Mouse (Mus musculus) R1 (cell line): ENCODE data around the gene Kcnma1.

Experiments used
- DNase-seq: peaks from one replicate; pipeline ENCODE4 v3.0.0-alpha.2; 2018; ENCODE audit warnings: low read depth, low spot score

Kcnma1 gene

GRCm38 (mm10) chr14:23602054-23602453, 412.2 kb downstream of the Kcnma1 start:
- DNase-seq: no peak

GRCm38 (mm10) chr14:23594629-23595028, 419.7 kb downstream of the Kcnma1 start:
- DNase-seq: no peak

GRCm38 (mm10) chr14:23592826-23593447, 421.4 kb downstream of the Kcnma1 start:
- peak; percentile 17 for DNase-seq

GRCm38 (mm10) chr14:23589744-23590481, 424.4 kb downstream of the Kcnma1 start:
- DNase-seq: no peak

GRCm38 (mm10) chr14:23587451-23587850, 426.8 kb downstream of the Kcnma1 start:
- DNase-seq: no peak

GRCm38 (mm10) chr14:23583235-23583634, 431.1 kb downstream of the Kcnma1 start:
- DNase-seq: peak; percentile 49

- DNase-seq: no peak
These were observed 433.0 kb downstream of the Kcnma1 start for GRCm38 (mm10) chr14:23581282-23581681.

- peak; percentile 7 for DNase-seq
These were observed 438.3 kb downstream of the Kcnma1 start for GRCm38 (mm10) chr14:23575951-23576350.

- DNase-seq: no peak
These were observed 440.2 kb downstream of the Kcnma1 start for GRCm38 (mm10) chr14:23574136-23574535.

GRCm38 (mm10) chr14:23573385-23573784, 440.9 kb downstream of the Kcnma1 start:
- DNase-seq: no peak

- no peak for DNase-seq
These were observed 441.5 kb downstream of the Kcnma1 start for GRCm38 (mm10) chr14:23572778-23573177.

GRCm38 (mm10) chr14:23570251-23570650, 444.0 kb downstream of the Kcnma1 start:
- DNase-seq: no peak

GRCm38 (mm10) chr14:23565931-23566330, 448.4 kb downstream of the Kcnma1 start:
- no peak for DNase-seq

GRCm38 (mm10) chr14:23564474-23564873, 449.8 kb downstream of the Kcnma1 start:
- DNase-seq: no peak

GRCm38 (mm10) chr14:23563180-23563579, 451.1 kb downstream of the Kcnma1 start:
- peak; percentile 76 for DNase-seq

GRCm38 (mm10) chr14:23555647-23556046, 458.6 kb downstream of the Kcnma1 start:
- no peak for DNase-seq

- DNase-seq: no peak
These were observed 461.9 kb downstream of the Kcnma1 start for GRCm38 (mm10) chr14:23552252-23552974.

- no peak for DNase-seq
These were observed 463.8 kb downstream of the Kcnma1 start for GRCm38 (mm10) chr14:23550467-23550866.

GRCm38 (mm10) chr14:23542131-23542530, 472.2 kb downstream of the Kcnma1 start:
- no peak for DNase-seq

GRCm38 (mm10) chr14:23539621-23540020, 474.7 kb downstream of the Kcnma1 start:
- DNase-seq: no peak

- DNase-seq: no peak
These were observed 480.9 kb downstream of the Kcnma1 start for GRCm38 (mm10) chr14:23533346-23533745.

GRCm38 (mm10) chr14:23531735-23532525, 482.4 kb downstream of the Kcnma1 start:
- no peak for DNase-seq
